19 mouse cellular contexts compared by ENCODE assay signal in the genomic region with DNA sequence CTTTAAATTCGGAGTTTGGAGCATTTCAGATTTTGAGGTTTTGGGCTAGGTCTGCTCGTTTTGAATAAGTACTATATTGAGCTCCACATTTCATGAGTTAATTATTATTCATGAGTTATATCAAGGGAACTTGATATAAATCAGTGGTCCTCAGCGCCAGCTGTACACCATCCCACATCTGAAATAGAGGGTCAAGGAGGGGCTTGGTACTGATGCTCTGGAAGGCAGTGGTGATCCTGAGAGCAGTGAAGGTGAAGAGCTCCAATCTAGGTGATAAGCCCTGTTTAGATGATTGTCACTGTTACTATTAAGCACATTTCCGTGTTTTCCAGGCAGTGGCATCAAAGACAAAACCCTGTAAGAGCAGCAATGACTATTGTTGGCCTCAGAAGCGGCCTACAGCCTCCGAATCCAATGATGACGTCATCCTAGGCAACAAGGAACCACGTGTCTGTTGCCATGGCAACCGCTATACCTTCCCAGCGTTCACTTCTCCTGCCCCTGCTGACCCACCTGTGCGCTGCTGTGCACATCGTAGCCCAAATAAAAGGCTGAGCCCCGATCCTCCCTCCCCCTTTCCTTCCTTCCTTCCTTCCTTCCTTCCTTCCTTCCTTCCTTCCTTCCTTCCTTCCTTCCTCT. TPM values are rescaled to one million over a fixed set of nuclear protein-coding genes. Genes with fewer than 3 reads are reported as not detected.
DNase-seq lines count a peak whose midpoint lies in the region; ATAC-seq and TF ChIP-seq lines count a peak whose summit lies in the region.
"Had no signal": no experiment of that assay in that cellular context is flagged by ENCODE, and none has a peak within 500 bp of the region (broad histone marks: within the 10 kb centered on the region; RNA-seq: fewer than 3 reads in every experiment).

No protein-coding gene starts in this region.

- DNase-seq in embryonic facial prominence, embryonic 11.5 days (ENCODE audit: low spot score): peak; percentile 10
- DNase-seq in embryonic facial prominence, embryonic 10.5 days (ENCODE audit: low spot score): no peak
- DNase-seq in hindbrain, postnatal 0 days (ENCODE audit: low spot score): peak; percentile 65
- DNase-seq in hindbrain, embryonic 10.5 days (ENCODE audit: low spot score): no peak
- peak; percentile 36 for DNase-seq in retina, postnatal 1 day
- DNase-seq in retina, embryonic 14.5 days (ENCODE audit: low spot score): no peak
- peak; percentile 34 for DNase-seq in brain, adult 2 months (ENCODE audit: low read depth, low spot score)
- no peak for DNase-seq in gastrocnemius, adult 2 months
- DNase-seq: adrenal gland, postnatal 14 days; cerebellum, adult 9-10 months; kidney, adult 9 months; kidney, postnatal 36 days; liver, embryonic 13.5 days; lung, adult 2 months had no signal

- H3K9ac ChIP-seq in embryonic facial prominence, embryonic 11.5 days (replicated peaks; ENCODE audit: low read length): no peak overlapping the region
- no peak overlapping the region for H3K9ac ChIP-seq in hindbrain, postnatal 0 days (replicated peaks; ENCODE audit: low read length)
- H3K9ac ChIP-seq: embryonic facial prominence, embryonic 15.5 days; liver, embryonic 13.5 days; neural tube, embryonic 15.5 days had no signal

- no peaks in the 10 kb centered on the region for H3K9me3 ChIP-seq in embryonic facial prominence, embryonic 11.5 days (replicated peaks; ENCODE audit: control insufficient read depth, low read length)
- no peaks in the 10 kb centered on the region for H3K9me3 ChIP-seq in embryonic facial prominence, embryonic 10.5 days
- H3K9me3 ChIP-seq in hindbrain, postnatal 0 days (ENCODE audit: low read length): no peaks in the 10 kb centered on the region
- no peaks in the 10 kb centered on the region for H3K9me3 ChIP-seq in hindbrain, embryonic 10.5 days
- H3K9me3 ChIP-seq: embryonic facial prominence, embryonic 15.5 days; liver, embryonic 13.5 days; neural tube, embryonic 15.5 days had no signal

- WGBS in embryonic facial prominence, embryonic 11.5 days: 77% methylated on average over 13 of the region's 13 CpGs
- WGBS in embryonic facial prominence, embryonic 10.5 days: 75% methylated on average over 13 of the region's 13 CpGs
- WGBS in hindbrain, postnatal 0 days: 69% methylated on average over 13 of the region's 13 CpGs
- WGBS in hindbrain, embryonic 10.5 days: 69% methylated on average over 13 of the region's 13 CpGs

- no peak overlapping the region for H3K4me3 ChIP-seq in embryonic facial prominence, embryonic 11.5 days (ENCODE audit: low read depth, low read length)
- H3K4me3 ChIP-seq in embryonic facial prominence, embryonic 10.5 days: no peak overlapping the region
- no peak overlapping the region for H3K4me3 ChIP-seq in hindbrain, postnatal 0 days (ENCODE audit: low read length)
- H3K4me3 ChIP-seq in hindbrain, embryonic 10.5 days: no peak overlapping the region
- H3K4me3 ChIP-seq in gastrocnemius, adult 2 months: no peak overlapping the region
- H3K4me3 ChIP-seq: embryonic facial prominence, embryonic 15.5 days; liver, embryonic 13.5 days; neural tube, embryonic 15.5 days had no signal

- H3K27me3 ChIP-seq in embryonic facial prominence, embryonic 11.5 days (ENCODE audit: control insufficient read depth, insufficient read depth, low read length): 0 out of 2 replicates have a peak, but pooled peaks cover 5% of the 10 kb centered on the region
- H3K27me3 ChIP-seq in embryonic facial prominence, embryonic 10.5 days (replicated peaks; ENCODE audit: low read depth, poor library complexity, severe bottlenecking): peaks cover 23% of the 10 kb centered on the region
- no peaks in the 10 kb centered on the region for H3K27me3 ChIP-seq in hindbrain, postnatal 0 days (ENCODE audit: insufficient read depth, low read length)
- peaks cover 20% of the 10 kb centered on the region for H3K27me3 ChIP-seq in hindbrain, embryonic 10.5 days (ENCODE audit: insufficient read depth, poor library complexity, severe bottlenecking)

- no peak for ATAC-seq in embryonic facial prominence, embryonic 11.5 days (replicated peaks; ENCODE audit: insufficient number of reproducible peaks, low FRiP score, low TSS enrichment, low read depth)
- ATAC-seq in hindbrain, postnatal 0 days: no peak; the same call in 1 of the 2 replicates
- ATAC-seq: intestine, embryonic 16.5 days had no signal

- no peaks in the 10 kb centered on the region for H3K36me3 ChIP-seq in embryonic facial prominence, embryonic 11.5 days (replicated peaks; ENCODE audit: control insufficient read depth, insufficient read depth, low read depth, low read length)
- no peaks in the 10 kb centered on the region for H3K36me3 ChIP-seq in embryonic facial prominence, embryonic 10.5 days (replicated peaks)
- no peaks in the 10 kb centered on the region for H3K36me3 ChIP-seq in hindbrain, postnatal 0 days (ENCODE audit: insufficient read depth, low read length)
- no peaks in the 10 kb centered on the region for H3K36me3 ChIP-seq in hindbrain, embryonic 10.5 days
- H3K36me3 ChIP-seq: embryonic facial prominence, embryonic 15.5 days; G1E; liver, embryonic 13.5 days; neural tube, embryonic 15.5 days had no signal

- no peak for TF ChIP-seq CTCF in hindbrain, postnatal 0 days (IDR thresholded peaks at IDR 0.05; ENCODE audit: low read depth)
- TF ChIP-seq CTCF in gastrocnemius, adult 2 months (IDR thresholded peaks at IDR 0.05): no peak

- no peak overlapping the region for H3K27ac ChIP-seq in embryonic facial prominence, embryonic 11.5 days (replicated peaks; ENCODE audit: low read depth, low read length)
- H3K27ac ChIP-seq in embryonic facial prominence, embryonic 10.5 days (replicated peaks): no peak overlapping the region
- H3K27ac ChIP-seq in hindbrain, postnatal 0 days: no peak overlapping the region
- no peak overlapping the region for H3K27ac ChIP-seq in hindbrain, embryonic 10.5 days
- no peak overlapping the region for H3K27ac ChIP-seq in gastrocnemius, adult 2 months
- H3K27ac ChIP-seq: embryonic facial prominence, embryonic 15.5 days; liver, embryonic 13.5 days; neural tube, embryonic 15.5 days had no signal

- H3K4me2 ChIP-seq in embryonic facial prominence, embryonic 11.5 days (ENCODE audit: low read depth, low read length): no peak overlapping the region
- H3K4me2 ChIP-seq in hindbrain, postnatal 0 days (ENCODE audit: low read depth, low read length): no peak overlapping the region
- H3K4me2 ChIP-seq: embryonic facial prominence, embryonic 15.5 days; heart, embryonic 11.5 days; liver, embryonic 13.5 days; neural tube, embryonic 15.5 days had no signal

- intact Hi-C loops in gastrocnemius, adult 2 months (cut with DNase I): no loop called here

- H3K4me1 ChIP-seq in embryonic facial prominence, embryonic 11.5 days (ENCODE audit: control insufficient read depth, insufficient read depth, low read length): no peaks in the 10 kb centered on the region
- H3K4me1 ChIP-seq in embryonic facial prominence, embryonic 10.5 days: peaks cover 10% of the 10 kb centered on the region
- peaks cover 5% of the 10 kb centered on the region for H3K4me1 ChIP-seq in hindbrain, postnatal 0 days (ENCODE audit: insufficient read depth, low read length)
- peaks cover 10% of the 10 kb centered on the region for H3K4me1 ChIP-seq in hindbrain, embryonic 10.5 days (replicated peaks)

RNA-seq across cellular contexts. Expression of a gene that starts 5.2 kb away (rescaled TPM):
- polyA plus RNA-seq in embryonic facial prominence, embryonic 11.5 days (2014; fragmentation: Nextera tagmentation; extraction: Ambion mirVana): 3.4 and 3.9 TPM in 2 replicates
- polyA plus RNA-seq in embryonic facial prominence, embryonic 10.5 days (2016; fragmentation: Nextera tagmentation; extraction: Ambion mirVana): 4.2 and 4.6 TPM in 2 replicates
- total RNA-seq in hindbrain, postnatal 0 days (2014; rRNA removed): 7.6 and 14.7 TPM in 2 replicates
- 2.8 and 4.3 TPM in 2 replicates for polyA plus RNA-seq in hindbrain, postnatal 0 days (2015; fragmentation: Nextera tagmentation; extraction: Ambion mirVana)
- 3.4 and 5.0 TPM in 2 replicates for polyA plus RNA-seq in hindbrain, embryonic 10.5 days (2016; fragmentation: Nextera tagmentation; extraction: Ambion mirVana)
- total RNA-seq in gastrocnemius, adult 2 months (2021): 1 to 10 TPM; 6.7 to 7.4 TPM
- polyA plus RNA-seq: G1E had no signal

Comparison
In these comparisons a context has a peak if more than half of its experiments do, and no peak if none do; other contexts are left out.
1. DNase-seq: peak in embryonic facial prominence, embryonic 11.5 days (single experiment), hindbrain, postnatal 0 days (single experiment), retina, postnatal 1 day (single experiment) and brain, adult 2 months (single experiment); none in embryonic facial prominence, embryonic 10.5 days (single experiment), hindbrain, embryonic 10.5 days (single experiment), retina, embryonic 14.5 days (single experiment) and gastrocnemius, adult 2 months (single experiment).